Mouse (Mus musculus): ENCODE measurements around the gene Nav2.

The Nav2 gene

GRCm38 (mm10) chr7:49120935-49121691, 212.6 kb downstream of the Nav2 start:
- Histone ChIP-seq H3K36me3 (ENCODE audit: control insufficient read depth, insufficient read depth, low read length, poor library complexity, severe bottlenecking) (no peaks in the 10 kb centered on the region), H3K27me3 (ENCODE audit: control insufficient read depth, insufficient read depth, low read length, poor library complexity, severe bottlenecking) (no peaks in the 10 kb centered on the region)
- DNase-seq (ENCODE audit: low read depth, low spot score): peak; percentile 71

- DNase-seq (ENCODE audit: low read depth, low spot score): no peak
- H3K27me3 ChIP-seq (ENCODE audit: control insufficient read depth, insufficient read depth, low read length, poor library complexity, severe bottlenecking): no peaks in the 10 kb centered on the region
Measured at GRCm38 (mm10) chr7:49122498-49122897, 214.0 kb downstream of the Nav2 start.

GRCm38 (mm10) chr7:49125545-49125944, 217.0 kb downstream of the Nav2 start:
- no peaks in the 10 kb centered on the region for H3K36me3 ChIP-seq (ENCODE audit: control insufficient read depth, insufficient read depth, low read length, poor library complexity, severe bottlenecking)
- DNase-seq (ENCODE audit: low read depth, low spot score): peak; percentile 58
- no peaks in the 10 kb centered on the region for H3K27me3 ChIP-seq (ENCODE audit: control insufficient read depth, insufficient read depth, low read length, poor library complexity, severe bottlenecking)

More at GRCm38 (mm10) chr7:49122498-49122897, 214.0 kb downstream of the Nav2 start:
- H3K36me3 ChIP-seq (ENCODE audit: control insufficient read depth, insufficient read depth, low read length, poor library complexity, severe bottlenecking): no peaks in the 10 kb centered on the region

- DNase-seq (ENCODE audit: low read depth, low spot score): no peak
- no peaks in the 10 kb centered on the region for H3K36me3 ChIP-seq (ENCODE audit: control insufficient read depth, insufficient read depth, low read length, poor library complexity, severe bottlenecking)
- no peaks in the 10 kb centered on the region for H3K27me3 ChIP-seq (ENCODE audit: control insufficient read depth, insufficient read depth, low read length, poor library complexity, severe bottlenecking)
Measured at GRCm38 (mm10) chr7:49128224-49128623, 219.7 kb downstream of the Nav2 start.

- no peaks in the 10 kb centered on the region for H3K36me3 ChIP-seq (ENCODE audit: control insufficient read depth, insufficient read depth, low read length, poor library complexity, severe bottlenecking)
- H3K27me3 ChIP-seq (ENCODE audit: control insufficient read depth, insufficient read depth, low read length, poor library complexity, severe bottlenecking): no peaks in the 10 kb centered on the region
- DNase-seq (ENCODE audit: low read depth, low spot score): peak; percentile 75
Measured at GRCm38 (mm10) chr7:49132851-49133351, 224.4 kb downstream of the Nav2 start.

GRCm38 (mm10) chr7:49134396-49134795, 225.9 kb downstream of the Nav2 start:
- H3K27me3 ChIP-seq (ENCODE audit: control insufficient read depth, insufficient read depth, low read length, poor library complexity, severe bottlenecking): no peaks in the 10 kb centered on the region
- DNase-seq (ENCODE audit: low read depth, low spot score): no peak
- H3K36me3 ChIP-seq (ENCODE audit: control insufficient read depth, insufficient read depth, low read length, poor library complexity, severe bottlenecking): no peaks in the 10 kb centered on the region

- H3K27me3 ChIP-seq (ENCODE audit: control insufficient read depth, insufficient read depth, low read length, poor library complexity, severe bottlenecking): no peaks in the 10 kb centered on the region
- H3K36me3 ChIP-seq (ENCODE audit: control insufficient read depth, insufficient read depth, low read length, poor library complexity, severe bottlenecking): no peaks in the 10 kb centered on the region
- DNase-seq (ENCODE audit: low read depth, low spot score): peak; percentile 13
Measured at GRCm38 (mm10) chr7:49139762-49140161, 231.2 kb downstream of the Nav2 start.

- no peak for DNase-seq (ENCODE audit: low read depth, low spot score)
- Histone ChIP-seq H3K36me3 (ENCODE audit: control insufficient read depth, insufficient read depth, low read length, poor library complexity, severe bottlenecking) (no peaks in the 10 kb centered on the region), H3K27me3 (ENCODE audit: control insufficient read depth, insufficient read depth, low read length, poor library complexity, severe bottlenecking) (no peaks in the 10 kb centered on the region)
Measured at GRCm38 (mm10) chr7:49143966-49144365, 235.4 kb downstream of the Nav2 start.

GRCm38 (mm10) chr7:49145749-49146670, 237.5 kb downstream of the Nav2 start:
- DNase-seq (ENCODE audit: low read depth, low spot score): no peak
- Histone ChIP-seq H3K36me3 (ENCODE audit: control insufficient read depth, insufficient read depth, low read length, poor library complexity, severe bottlenecking) (no peaks in the 10 kb centered on the region), H3K27me3 (ENCODE audit: control insufficient read depth, insufficient read depth, low read length, poor library complexity, severe bottlenecking) (no peaks in the 10 kb centered on the region)

- no peaks in the 10 kb centered on the region for H3K27me3 ChIP-seq (ENCODE audit: control insufficient read depth, insufficient read depth, low read length, poor library complexity, severe bottlenecking)
- no peaks in the 10 kb centered on the region for H3K36me3 ChIP-seq (ENCODE audit: control insufficient read depth, insufficient read depth, low read length, poor library complexity, severe bottlenecking)
- no peak for DNase-seq (ENCODE audit: low read depth, low spot score)
Measured at GRCm38 (mm10) chr7:49152297-49152696, 243.8 kb downstream of the Nav2 start.

GRCm38 (mm10) chr7:49152713-49153112, 244.2 kb downstream of the Nav2 start:
- Histone ChIP-seq H3K27me3 (ENCODE audit: control insufficient read depth, insufficient read depth, low read length, poor library complexity, severe bottlenecking) (no peaks in the 10 kb centered on the region), H3K36me3 (ENCODE audit: control insufficient read depth, insufficient read depth, low read length, poor library complexity, severe bottlenecking) (no peaks in the 10 kb centered on the region)
- DNase-seq (ENCODE audit: low read depth, low spot score): no peak

- Histone ChIP-seq H3K27me3 (ENCODE audit: control insufficient read depth, insufficient read depth, low read length, poor library complexity, severe bottlenecking) (no peaks in the 10 kb centered on the region), H3K36me3 (ENCODE audit: control insufficient read depth, insufficient read depth, low read length, poor library complexity, severe bottlenecking) (no peaks in the 10 kb centered on the region)
- no peak for DNase-seq (ENCODE audit: low read depth, low spot score)
Measured at GRCm38 (mm10) chr7:49158641-49159381, 250.3 kb downstream of the Nav2 start.

GRCm38 (mm10) chr7:49159646-49160555, 251.4 kb downstream of the Nav2 start:
- Histone ChIP-seq H3K27me3 (ENCODE audit: control insufficient read depth, insufficient read depth, low read length, poor library complexity, severe bottlenecking) (no peaks in the 10 kb centered on the region), H3K36me3 (ENCODE audit: control insufficient read depth, insufficient read depth, low read length, poor library complexity, severe bottlenecking) (no peaks in the 10 kb centered on the region)
- DNase-seq (ENCODE audit: low read depth, low spot score): no peak

GRCm38 (mm10) chr7:49162079-49162478, 253.6 kb downstream of the Nav2 start:
- DNase-seq (ENCODE audit: low read depth, low spot score): no peak
- Histone ChIP-seq H3K27me3 (ENCODE audit: control insufficient read depth, insufficient read depth, low read length, poor library complexity, severe bottlenecking) (no peaks in the 10 kb centered on the region), H3K36me3 (ENCODE audit: control insufficient read depth, insufficient read depth, low read length, poor library complexity, severe bottlenecking) (no peaks in the 10 kb centered on the region)
